Mouse (Mus musculus): ENCODE measurements around the gene Swsap1.

Swsap1 gene

GRCm38 (mm10) chr9:21962416-21963059 lies 7.0 kb downstream of the Swsap1 start:
- peak; percentile 90 for DNase-seq (ENCODE audit: low read depth, low spot score)

GRCm38 (mm10) chr9:21963417-21963816 lies 7.9 kb downstream of the Swsap1 start, which contains the start of gene Epor:
Gene Epor (minus strand): TSS chr9:21963506.
- DNase-seq (ENCODE audit: low read depth, low spot score), result peak; percentile 74

GRCm38 (mm10) chr9:21968883-21969282 lies 13.3 kb downstream of the Swsap1 start:
- no peak for DNase-seq (ENCODE audit: low read depth, low spot score)

- no peak for DNase-seq (ENCODE audit: low read depth, low spot score)
Measured at GRCm38 (mm10) chr9:21969304-21969703, 13.7 kb downstream of the Swsap1 start.

- DNase-seq (ENCODE audit: low read depth, low spot score), result no peak
Measured at GRCm38 (mm10) chr9:21976626-21977175, 21.1 kb downstream of the Swsap1 start.

GRCm38 (mm10) chr9:21977331-21977730 lies 21.8 kb downstream of the Swsap1 start:
- DNase-seq (ENCODE audit: low read depth, low spot score), result no peak

GRCm38 (mm10) chr9:21977972-21978371 lies 22.4 kb downstream of the Swsap1 start:
- DNase-seq (ENCODE audit: low read depth, low spot score), result no peak

GRCm38 (mm10) chr9:21978398-21979128 lies 23.0 kb downstream of the Swsap1 start:
- DNase-seq (ENCODE audit: low read depth, low spot score), result no peak

GRCm38 (mm10) chr9:21983911-21984310 lies 28.4 kb downstream of the Swsap1 start:
- DNase-seq (ENCODE audit: low read depth, low spot score), result no peak

- DNase-seq (ENCODE audit: low read depth, low spot score), result no peak
Measured at GRCm38 (mm10) chr9:21987592-21988342, 32.2 kb downstream of the Swsap1 start.

- no peak for DNase-seq (ENCODE audit: low read depth, low spot score)
Measured at GRCm38 (mm10) chr9:21988421-21989101, 33.0 kb downstream of the Swsap1 start.

GRCm38 (mm10) chr9:21989230-21990110 lies 33.9 kb downstream of the Swsap1 start, which contains the start of gene Rgl3:
Gene Rgl3 (minus strand): TSS chr9:21989446.
- no peak for DNase-seq (ENCODE audit: low read depth, low spot score)

- DNase-seq (ENCODE audit: low read depth, low spot score), result no peak
Measured at GRCm38 (mm10) chr9:21992227-21992626, 36.7 kb downstream of the Swsap1 start.

- DNase-seq (ENCODE audit: low read depth, low spot score), result no peak
Measured at GRCm38 (mm10) chr9:21996178-21996867, 40.8 kb downstream of the Swsap1 start.

- no peak for DNase-seq (ENCODE audit: low read depth, low spot score)
Measured at GRCm38 (mm10) chr9:22000296-22000695, 44.7 kb downstream of the Swsap1 start.

- DNase-seq (ENCODE audit: low read depth, low spot score), result no peak
Measured at GRCm38 (mm10) chr9:22001633-22002032, 46.1 kb downstream of the Swsap1 start.

- peak; percentile 99 for DNase-seq (ENCODE audit: low read depth, low spot score)
Measured at GRCm38 (mm10) chr9:22002194-22003162, 46.9 kb downstream of the Swsap1 start, which contains the start of the genes Ccdc151 and Prkcsh. Gene Ccdc151 (minus strand): TSS chr9:22002634. Gene Prkcsh (plus strand): TSS chr9:22002806.

GRCm38 (mm10) chr9:22003163-22003554 lies 47.6 kb downstream of the Swsap1 start:
- no peak for DNase-seq (ENCODE audit: low read depth, low spot score)
